Mouse (Mus musculus): ENCODE results near the gene Nup54. TPM values are rescaled to one million over a fixed set of nuclear protein-coding genes. Genes with fewer than 3 reads are reported as not detected.

The Nup54 gene
- polyA plus RNA-seq, 1 experiment from 2014 or later: 77.4 TPM

DNA sequence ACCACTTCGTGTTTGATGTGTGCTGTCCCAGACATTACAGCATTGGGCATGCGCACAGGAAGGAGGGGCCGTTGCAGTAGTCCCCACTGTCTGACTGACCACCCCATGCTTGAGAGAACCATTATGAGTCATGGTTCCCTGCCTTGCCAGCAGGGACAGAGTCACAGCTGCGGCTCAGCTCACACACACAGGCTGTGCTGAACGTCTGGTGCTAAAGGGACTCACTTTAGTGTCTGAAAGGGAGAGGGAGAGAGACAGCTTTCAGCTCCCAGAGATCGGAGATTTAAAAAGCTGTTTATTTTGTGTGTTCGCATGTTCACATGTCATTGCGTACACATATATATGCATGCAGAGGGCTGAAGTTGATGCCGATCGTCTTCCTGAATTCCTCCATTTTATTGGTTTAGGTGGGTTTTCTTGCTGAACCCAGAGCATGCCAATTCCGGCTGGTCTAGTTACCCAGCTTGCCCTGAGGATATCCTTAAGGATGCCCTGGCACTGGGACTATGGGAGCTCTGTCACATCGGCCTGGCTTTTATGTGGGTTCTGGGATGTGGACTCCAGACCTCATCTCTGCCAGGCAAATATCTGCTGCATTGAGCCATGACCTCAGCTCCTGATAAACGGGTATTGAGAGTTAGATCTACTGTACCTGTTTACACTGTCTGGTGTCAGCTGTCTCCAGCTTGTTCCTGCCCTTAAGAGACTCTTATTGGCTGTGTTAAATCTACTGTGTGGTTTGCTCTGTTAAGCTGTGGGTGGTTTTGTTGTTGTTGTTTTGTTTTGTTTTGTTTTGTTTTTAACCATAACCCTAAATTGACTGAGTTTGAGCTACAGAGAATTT lies 65.6 kb downstream of the Nup54 start:
- ATAC-seq (ENCODE audit: insufficient number of reproducible peaks, low FRiP score, low TSS enrichment, low read depth) (no peak), DNase-seq (ENCODE audit: low spot score) (no peak)
- H3K27me3 ChIP-seq (ENCODE audit: control insufficient read depth, insufficient read depth, low read length): no peaks in the 10 kb centered on the region
- no peak overlapping the region for H3K4me3 ChIP-seq (ENCODE audit: low read depth, low read length)
- no peak overlapping the region for H3K27ac ChIP-seq (replicated peaks; ENCODE audit: low read depth, low read length)
- H3K4me2 ChIP-seq (ENCODE audit: low read depth, severe bottlenecking): no peak overlapping the region
- no peaks in the 10 kb centered on the region for H3K9me3 ChIP-seq (ENCODE audit: control insufficient read depth, low read length)
- no peaks in the 10 kb centered on the region for H3K36me3 ChIP-seq (ENCODE audit: control insufficient read depth, insufficient read depth, low read length)
- 77% methylated on average over 13 of the region's 13 CpGs for WGBS
- no peaks in the 10 kb centered on the region for H3K4me1 ChIP-seq (ENCODE audit: control insufficient read depth, insufficient read depth, low read length)
- no peak overlapping the region for H3K9ac ChIP-seq (ENCODE audit: low read length)

DNA sequence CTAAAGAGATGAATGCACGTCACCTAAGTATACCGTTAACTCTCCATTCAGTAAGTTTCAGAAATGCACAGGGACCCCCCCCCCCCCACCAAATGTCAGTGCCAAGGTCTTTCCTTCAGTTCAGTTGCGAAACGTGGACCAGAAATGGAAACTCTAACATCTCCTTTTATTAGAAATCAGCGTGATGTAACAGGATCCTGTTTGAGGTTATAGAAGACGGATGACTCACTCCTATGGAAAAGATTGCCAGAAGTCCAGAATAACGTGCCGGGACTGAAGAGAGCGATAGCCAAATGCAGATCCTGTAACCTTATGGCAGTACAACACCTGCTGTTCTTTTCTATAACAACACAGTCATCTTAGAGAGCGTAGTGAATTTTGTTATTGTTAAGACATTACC lies 66.6 kb downstream of the Nup54 start:
- no peak overlapping the region for H3K4me2 ChIP-seq (ENCODE audit: low read depth, severe bottlenecking)
- DNase-seq (ENCODE audit: low spot score) (no peak), ATAC-seq (ENCODE audit: insufficient number of reproducible peaks, low FRiP score, low TSS enrichment, low read depth) (no peak)
- H3K36me3 ChIP-seq (ENCODE audit: control insufficient read depth, insufficient read depth, low read length): no peaks in the 10 kb centered on the region
- no peak overlapping the region for H3K9ac ChIP-seq (ENCODE audit: low read length)
- whole genome bisulfite sequencing: 87% methylated on average over 10 of the region's 10 CpGs
- H3K9me3 ChIP-seq (ENCODE audit: control insufficient read depth, low read length): no peaks in the 10 kb centered on the region
- no peaks in the 10 kb centered on the region for H3K4me1 ChIP-seq (ENCODE audit: control insufficient read depth, insufficient read depth, low read length)
- no peak overlapping the region for H3K4me3 ChIP-seq (ENCODE audit: low read depth, low read length)
- no peak overlapping the region for H3K27ac ChIP-seq (replicated peaks; ENCODE audit: low read depth, low read length)
- H3K27me3 ChIP-seq (ENCODE audit: control insufficient read depth, insufficient read depth, low read length): no peaks in the 10 kb centered on the region

DNA sequence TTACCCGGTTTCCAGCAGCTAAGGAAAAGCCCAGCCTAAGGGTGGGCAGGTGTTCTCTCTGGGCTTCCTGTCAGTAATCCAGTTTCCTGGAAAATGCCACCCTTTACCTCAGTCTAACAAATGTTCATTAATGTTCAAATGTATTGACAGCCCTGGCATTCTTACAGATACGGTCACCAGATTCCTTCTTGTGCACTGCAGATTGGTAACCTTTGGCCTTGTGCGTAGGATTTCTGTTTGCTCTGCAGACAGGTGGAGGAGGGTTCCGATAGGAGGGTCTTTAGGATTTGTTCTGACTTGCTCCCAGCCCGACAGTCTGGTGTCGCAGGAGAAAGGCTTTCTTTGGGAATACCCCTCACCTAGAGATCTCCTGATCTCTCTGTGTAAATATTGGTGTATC lies 68.5 kb downstream of the Nup54 start:
- no peaks in the 10 kb centered on the region for H3K36me3 ChIP-seq (ENCODE audit: control insufficient read depth, insufficient read depth, low read length)
- H3K9me3 ChIP-seq (ENCODE audit: control insufficient read depth, low read length): no peaks in the 10 kb centered on the region
- 79% methylated on average over 6 of the region's 6 CpGs for WGBS
- H3K4me3 ChIP-seq (ENCODE audit: low read depth, low read length): no peak overlapping the region
- no peak for DNase-seq (ENCODE audit: low spot score)
- no peak overlapping the region for H3K27ac ChIP-seq (replicated peaks; ENCODE audit: low read depth, low read length)
- H3K4me1 ChIP-seq (ENCODE audit: control insufficient read depth, insufficient read depth, low read length): no peaks in the 10 kb centered on the region
- H3K9ac ChIP-seq (ENCODE audit: low read length): no peak overlapping the region
- H3K4me2 ChIP-seq (ENCODE audit: low read depth, severe bottlenecking): no peak overlapping the region
- ATAC-seq (ENCODE audit: insufficient number of reproducible peaks, low FRiP score, low TSS enrichment, low read depth): no peak
- H3K27me3 ChIP-seq (ENCODE audit: control insufficient read depth, insufficient read depth, low read length): no peaks in the 10 kb centered on the region

Small RNA genes within 50 kb of the gene (microRNA-seq; reads per million reads assigned to microRNA genes)
- gene Mir6415: not detected

Other genes starting within 250 kb of the Nup54 start
- not detected in 2 replicates for gene U90926, start 219.8 kb downstream of the Nup54 start, polyA plus RNA-seq (2014; fragmentation: Nextera tagmentation; extraction: Ambion mirVana)
- 0.08 TPM in 1 of 2 replicates, not detected in the other for gene Ppef2, start 178.9 kb downstream of the Nup54 start, polyA plus RNA-seq (2014; fragmentation: Nextera tagmentation; extraction: Ambion mirVana)
- gene Naaa, start 157.0 kb downstream of the Nup54 start, polyA plus RNA-seq (2014; fragmentation: Nextera tagmentation; extraction: Ambion mirVana): 6.7 and 8.2 TPM in 2 replicates
- 44.1 and 45.3 TPM in 2 replicates for gene Sdad1, start 124.7 kb downstream of the Nup54 start, polyA plus RNA-seq (2014; fragmentation: Nextera tagmentation; extraction: Ambion mirVana)
- gene Cxcl9, start 107.1 kb downstream of the Nup54 start, polyA plus RNA-seq (2014; fragmentation: Nextera tagmentation; extraction: Ambion mirVana): not detected in 2 replicates
- gene Art3, start 103.4 kb downstream of the Nup54 start, polyA plus RNA-seq (2014; fragmentation: Nextera tagmentation; extraction: Ambion mirVana): 1.8 and 2.5 TPM in 2 replicates
- 1.2 and 1.3 TPM in 2 replicates for gene Cxcl10, start 86.3 kb downstream of the Nup54 start, polyA plus RNA-seq (2014; fragmentation: Nextera tagmentation; extraction: Ambion mirVana)
- 6.3 and 7.0 TPM in 2 replicates for gene Scarb2, start 71.6 kb upstream of the Nup54 start, polyA plus RNA-seq (2014; fragmentation: Nextera tagmentation; extraction: Ambion mirVana)
- not detected in 2 replicates for gene Fam47e, start 119.8 kb upstream of the Nup54 start, polyA plus RNA-seq (2014; fragmentation: Nextera tagmentation; extraction: Ambion mirVana)
- gene Stbd1, start 167.8 kb upstream of the Nup54 start, polyA plus RNA-seq (2014; fragmentation: Nextera tagmentation; extraction: Ambion mirVana): 7.6 TPM in 2 replicates
- gene Ccdc158, start 240.1 kb upstream of the Nup54 start, polyA plus RNA-seq (2014; fragmentation: Nextera tagmentation; extraction: Ambion mirVana): 0.62 and 0.69 TPM in 2 replicates
- gene Shroom3, start 248.2 kb upstream of the Nup54 start, polyA plus RNA-seq (2014; fragmentation: Nextera tagmentation; extraction: Ambion mirVana): 3.8 and 5.8 TPM in 2 replicates